Mouse (Mus musculus) thymus, adult 18-20 months (tissue): ENCODE data around the gene Gm5426.
"Not testable (repeated sequence)": the region's sequence is repeated elsewhere in the genome, so short reads cannot be mapped to it uniquely, and the experiment has no call there.

ENCODE experiments used
- DNase-seq, 2 experiments: peaks; one replicate each; pipeline ENCODE4 v3.0.0; 2022; ENCODE audit warnings: mixed read lengths in 2 of 2

Gene Gm5426

GRCm38 (mm10) chr10:96139274-96139673 is 2.9 kb downstream of the Gm5426 start:
- DNase-seq, result not testable (repeated sequence)

- no peak for DNase-seq
These were observed 10.2 kb downstream of the Gm5426 start for GRCm38 (mm10) chr10:96146578-96146977.

GRCm38 (mm10) chr10:96148250-96148699 is 11.9 kb downstream of the Gm5426 start:
- no peak for DNase-seq

- DNase-seq, result no peak
These were observed 14.2 kb downstream of the Gm5426 start for GRCm38 (mm10) chr10:96150401-96151116.

GRCm38 (mm10) chr10:96153315-96153714 is 16.9 kb downstream of the Gm5426 start:
- DNase-seq, result no peak

- no peak for DNase-seq
These were observed 26.7 kb downstream of the Gm5426 start for GRCm38 (mm10) chr10:96162975-96163706.

GRCm38 (mm10) chr10:96163791-96164190 is 27.4 kb downstream of the Gm5426 start:
- no peak for DNase-seq

GRCm38 (mm10) chr10:96165260-96165659 is 28.9 kb downstream of the Gm5426 start:
- DNase-seq, result no peak

GRCm38 (mm10) chr10:96168998-96169397 is 32.6 kb downstream of the Gm5426 start:
- no peak for DNase-seq

- DNase-seq, result no peak
These were observed 35.1 kb downstream of the Gm5426 start for GRCm38 (mm10) chr10:96171546-96171945.

GRCm38 (mm10) chr10:96172964-96173363 is 36.6 kb downstream of the Gm5426 start:
- DNase-seq, result no peak

- no peak for DNase-seq
These were observed 37.4 kb downstream of the Gm5426 start for GRCm38 (mm10) chr10:96173771-96174170.

GRCm38 (mm10) chr10:96176916-96177315 is 40.5 kb downstream of the Gm5426 start:
- no peak for DNase-seq

- peak; percentile 41 to 66 for DNase-seq
These were observed 44.4 kb downstream of the Gm5426 start for GRCm38 (mm10) chr10:96180554-96181397.

GRCm38 (mm10) chr10:96181398-96181790 is 45.0 kb downstream of the Gm5426 start:
- DNase-seq, result peak; percentile 43 to 75

- no peak for DNase-seq
These were observed 45.7 kb downstream of the Gm5426 start for GRCm38 (mm10) chr10:96181883-96182628.

- DNase-seq, result no peak
These were observed 48.6 kb downstream of the Gm5426 start for GRCm38 (mm10) chr10:96185026-96185425.

GRCm38 (mm10) chr10:96185601-96186000 is 49.2 kb downstream of the Gm5426 start:
- DNase-seq, result no peak
